In the genomic region with DNA sequence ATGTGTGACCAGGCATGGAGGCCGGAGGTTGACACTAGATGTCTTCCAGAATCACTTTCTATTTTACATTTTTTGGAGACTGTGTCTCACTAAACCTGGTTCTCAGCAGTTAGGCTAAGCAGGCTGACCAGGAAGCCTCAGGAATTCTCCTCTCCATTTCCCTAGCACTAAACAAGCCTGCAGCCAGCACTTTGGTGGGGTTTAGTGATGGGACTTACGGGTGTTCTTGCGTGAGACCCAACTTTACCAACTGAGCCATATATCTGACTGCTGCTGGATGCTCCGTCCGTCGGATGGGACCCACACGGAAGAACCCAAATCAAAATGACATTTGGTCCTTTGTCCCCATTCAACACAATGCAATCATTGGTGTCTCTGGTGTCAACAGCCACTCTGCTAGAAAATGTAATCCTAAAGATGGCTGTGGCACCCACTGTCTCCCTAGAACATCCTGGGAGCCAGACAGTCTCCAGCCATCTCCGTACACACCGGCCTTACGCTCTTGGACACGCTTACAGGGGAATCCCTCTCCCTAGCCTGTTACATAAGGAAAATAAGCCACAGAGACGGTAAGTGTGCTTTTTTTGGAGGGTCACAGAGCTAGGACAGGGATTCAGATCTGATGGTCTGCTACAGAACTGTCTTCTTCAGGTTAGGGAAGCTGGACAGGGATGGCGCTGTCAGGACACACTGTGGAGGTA, we compare ENCODE assay signal across 10 mouse cellular contexts. TPM values are rescaled to one million over a fixed set of nuclear protein-coding genes. Genes with fewer than 3 reads are reported as not detected.
DNase-seq lines count a peak whose midpoint lies in the region; ATAC-seq and TF ChIP-seq lines count a peak whose summit lies in the region.
"Had no signal": no experiment of that assay in that cellular context is flagged by ENCODE, and none has a peak within 500 bp of the region (broad histone marks: within the 10 kb centered on the region; RNA-seq: fewer than 3 reads in every experiment).

No protein-coding gene starts in this region.

- no peaks in the 10 kb centered on the region for H3K27me3 ChIP-seq in heart, embryonic 13.5 days (replicated peaks)
- no peaks in the 10 kb centered on the region for H3K27me3 ChIP-seq in lung, embryonic 15.5 days
- peaks cover 24% of the 10 kb centered on the region for H3K27me3 ChIP-seq in hindbrain, embryonic 13.5 days

- H3K27ac ChIP-seq in heart, embryonic 13.5 days (replicated peaks): peak overlapping the region; percentile 95
- H3K27ac ChIP-seq in lung, embryonic 15.5 days: peak overlapping the region; percentile 52
- peak overlapping the region; percentile 74; the same call in 1 of the 2 replicates for H3K27ac ChIP-seq in hindbrain, embryonic 13.5 days
- peak overlapping the region; percentile 36; the same call in 1 of the 2 replicates for H3K27ac ChIP-seq in olfactory bulb, adult 2 months (ENCODE audit: insufficient read depth, low read depth, low read length)

- peak overlapping the region; percentile 94 for H3K4me2 ChIP-seq in heart, embryonic 13.5 days
- peak overlapping the region; percentile 93 for H3K4me2 ChIP-seq in lung, embryonic 15.5 days
- H3K4me2 ChIP-seq in hindbrain, embryonic 13.5 days: peak overlapping the region; percentile 87

- peak overlapping the region; percentile 83 for H3K4me3 ChIP-seq in heart, embryonic 13.5 days
- peak overlapping the region; percentile 65; the same call in 1 of the 2 replicates for H3K4me3 ChIP-seq in lung, embryonic 15.5 days
- H3K4me3 ChIP-seq in hindbrain, embryonic 13.5 days: peak overlapping the region; percentile 68
- no peak overlapping the region for H3K4me3 ChIP-seq in olfactory bulb, adult 2 months (ENCODE audit: insufficient read depth, low read depth, low read length)

- TF ChIP-seq CTCF in olfactory bulb, adult 2 months (IDR thresholded peaks at IDR 0.05; ENCODE audit: insufficient read depth, low read depth, low read length): no peak

- ATAC-seq in heart, embryonic 13.5 days (ENCODE audit: extremely low read depth, insufficient number of reproducible peaks, low FRiP score, low TSS enrichment): no peak
- no peak for ATAC-seq in lung, embryonic 15.5 days (ENCODE audit: borderline replicate concordance, extremely low read depth, low FRiP score, low TSS enrichment)
- no peak for ATAC-seq in hindbrain, embryonic 13.5 days (ENCODE audit: low FRiP score)
- ATAC-seq: inflammation-experienced regulatory T-cells, adult 6 months had no signal

- peak overlapping the region; percentile 91 for H3K9ac ChIP-seq in heart, embryonic 13.5 days
- no peak overlapping the region; the same call in 1 of the 2 replicates for H3K9ac ChIP-seq in lung, embryonic 15.5 days
- H3K9ac ChIP-seq in hindbrain, embryonic 13.5 days: peak overlapping the region; percentile 53; the same call in 1 of the 2 replicates

- TF ChIP-seq POLR2A in olfactory bulb, adult 2 months (IDR thresholded peaks at IDR 0.05; ENCODE audit: insufficient read depth, low read depth, low read length): no peak

- no peaks in the 10 kb centered on the region for H3K9me3 ChIP-seq in heart, embryonic 13.5 days
- H3K9me3 ChIP-seq in lung, embryonic 15.5 days: no peaks in the 10 kb centered on the region
- no peaks in the 10 kb centered on the region for H3K9me3 ChIP-seq in hindbrain, embryonic 13.5 days

- no peak for DNase-seq in heart, postnatal 36 days
- no peak for DNase-seq in lung, adult 18-20 months
- no peak for DNase-seq in left cerebral cortex, adult 11 months (ENCODE audit: low spot score)
- no peak for DNase-seq in right cerebral cortex, postnatal 14 days
- DNase-seq: cerebellum, adult 9-10 months had no signal

- WGBS in heart, embryonic 13.5 days: 76% methylated on average over 13 of the region's 13 CpGs
- 88% methylated on average over 13 of the region's 13 CpGs for WGBS in lung, embryonic 15.5 days
- 83% methylated on average over 13 of the region's 13 CpGs for WGBS in hindbrain, embryonic 13.5 days
- WGBS in olfactory bulb, adult 2 months: 86% methylated on average over 13 of the region's 13 CpGs

- intact Hi-C loops in heart, postnatal 36 days (cut with DNase I): no loop called here

- H3K4me1 ChIP-seq in heart, embryonic 13.5 days: peaks cover 93% of the 10 kb centered on the region
- peaks cover 70% of the 10 kb centered on the region for H3K4me1 ChIP-seq in lung, embryonic 15.5 days
- H3K4me1 ChIP-seq in hindbrain, embryonic 13.5 days (replicated peaks): peaks cover 67% of the 10 kb centered on the region
- peaks cover 35% of the 10 kb centered on the region for H3K4me1 ChIP-seq in olfactory bulb, adult 2 months (ENCODE audit: control insufficient read depth, insufficient read depth, low read length)

- peaks cover 11% of the 10 kb centered on the region; the same call in 1 of the 2 replicates for H3K36me3 ChIP-seq in heart, embryonic 13.5 days
- no peaks in the 10 kb centered on the region for H3K36me3 ChIP-seq in lung, embryonic 15.5 days
- H3K36me3 ChIP-seq in hindbrain, embryonic 13.5 days: no peaks in the 10 kb centered on the region

RNA-seq across cellular contexts. Expression of gene Pald1, which starts 3.8 kb away (rescaled TPM):
- 25.9 and 26.6 TPM in 2 replicates for polyA plus RNA-seq in heart, embryonic 13.5 days (2015; fragmentation: Nextera tagmentation; extraction: Ambion mirVana)
- total RNA-seq in heart, postnatal 36 days (2021): 10 to 100 TPM; 19.9 to 21.6 TPM
- 47.5 and 48.1 TPM in 2 replicates for polyA plus RNA-seq in lung, embryonic 15.5 days (2015; fragmentation: Nextera tagmentation; extraction: Ambion mirVana)
- 29.4 and 30.8 TPM in 2 replicates for polyA plus RNA-seq in hindbrain, embryonic 13.5 days (2015; fragmentation: Nextera tagmentation; extraction: Ambion mirVana)
- not detected in 2 replicates for polyA plus RNA-seq in olfactory bulb, adult 2 months (2012; ENCODE audit: insufficient read depth, insufficient read length, low replicate concordance, missing spikeins)

RNA-seq across cellular contexts. Expression of gene Nodal, which starts 38.3 kb away (rescaled TPM):
- 0.09 TPM in 1 of 2 replicates, not detected in the other for polyA plus RNA-seq in heart, embryonic 13.5 days (2015; fragmentation: Nextera tagmentation; extraction: Ambion mirVana)
- total RNA-seq in heart, postnatal 36 days (2021): under 1 TPM in 1 of 2 experiments, not detected in 1; 0.11 TPM
- 0.09 TPM in 1 of 2 replicates, not detected in the other for polyA plus RNA-seq in lung, embryonic 15.5 days (2015; fragmentation: Nextera tagmentation; extraction: Ambion mirVana)
- 0.09 TPM in 1 of 2 replicates, not detected in the other for polyA plus RNA-seq in hindbrain, embryonic 13.5 days (2015; fragmentation: Nextera tagmentation; extraction: Ambion mirVana)
- not detected in 2 replicates for polyA plus RNA-seq in olfactory bulb, adult 2 months (2012; ENCODE audit: insufficient read depth, insufficient read length, low replicate concordance, missing spikeins)

Comparison
In these comparisons a context has a peak if more than half of its experiments do, and no peak if none do; other contexts are left out.
1. H3K27ac ChIP-seq: peak in every context shown above with its lines; median percentile 95 in heart, embryonic 13.5 days; 74 in hindbrain, embryonic 13.5 days; 52 in lung, embryonic 15.5 days; 36 in olfactory bulb, adult 2 months.